Mouse (Mus musculus) A20 (cell line): ENCODE measurements around the gene Brd9.

Experiments used
- DNase-seq: peaks from one replicate; pipeline ENCODE4 v3.0.0-alpha.2; 2011; ENCODE audit warnings: low read depth, low spot score

Brd9 gene

DNA sequence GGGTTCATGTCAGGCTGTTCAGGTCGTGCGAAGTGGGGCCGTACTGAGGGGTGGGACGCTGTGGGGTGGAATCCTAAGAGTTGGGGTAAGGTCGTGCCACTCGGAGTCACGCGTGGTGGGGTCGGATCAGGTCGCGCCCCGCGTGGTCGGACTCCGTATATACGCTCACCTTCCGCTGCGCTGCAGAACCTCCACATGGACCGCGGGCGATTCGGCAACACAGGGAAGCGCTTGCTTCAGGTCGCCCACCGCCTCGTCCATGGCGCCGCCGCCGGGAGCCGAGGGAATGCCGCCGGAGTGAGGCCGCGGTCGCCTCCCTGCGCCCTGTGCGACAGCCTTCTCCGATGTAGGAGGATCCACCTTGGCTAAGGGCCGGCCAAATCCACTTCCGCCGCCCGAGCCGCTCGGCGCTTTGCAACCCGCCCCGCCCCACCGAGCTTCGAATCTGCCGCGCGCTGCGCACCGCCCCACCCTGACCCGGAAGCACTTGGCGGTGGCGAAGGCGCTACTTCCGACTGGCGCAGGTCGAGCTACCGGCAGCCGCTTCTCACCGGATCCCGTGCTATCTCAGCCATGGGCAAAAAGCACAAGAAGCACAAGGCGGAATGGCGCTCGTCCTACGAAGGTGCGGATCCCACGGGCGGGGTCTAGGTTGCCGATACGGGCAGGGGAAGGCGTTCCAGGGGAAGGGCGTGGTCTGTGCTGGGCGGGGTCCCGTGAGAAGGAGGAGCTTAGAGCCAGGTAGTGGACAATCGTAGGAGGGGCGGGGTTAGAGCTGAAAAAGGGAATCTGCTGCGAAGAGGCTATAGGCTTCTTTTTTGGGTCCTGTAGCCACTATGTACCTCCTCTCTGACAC, at the start of gene Brd9, which contains the start of gene Trip13:
Gene Brd9 (plus strand): TSS at position 491 of the 856 bp plus-strand sequence.
Gene Trip13 (minus strand): TSS at position 464 of the 856 bp plus-strand sequence.
- peak; percentile 98 for DNase-seq

DNA sequence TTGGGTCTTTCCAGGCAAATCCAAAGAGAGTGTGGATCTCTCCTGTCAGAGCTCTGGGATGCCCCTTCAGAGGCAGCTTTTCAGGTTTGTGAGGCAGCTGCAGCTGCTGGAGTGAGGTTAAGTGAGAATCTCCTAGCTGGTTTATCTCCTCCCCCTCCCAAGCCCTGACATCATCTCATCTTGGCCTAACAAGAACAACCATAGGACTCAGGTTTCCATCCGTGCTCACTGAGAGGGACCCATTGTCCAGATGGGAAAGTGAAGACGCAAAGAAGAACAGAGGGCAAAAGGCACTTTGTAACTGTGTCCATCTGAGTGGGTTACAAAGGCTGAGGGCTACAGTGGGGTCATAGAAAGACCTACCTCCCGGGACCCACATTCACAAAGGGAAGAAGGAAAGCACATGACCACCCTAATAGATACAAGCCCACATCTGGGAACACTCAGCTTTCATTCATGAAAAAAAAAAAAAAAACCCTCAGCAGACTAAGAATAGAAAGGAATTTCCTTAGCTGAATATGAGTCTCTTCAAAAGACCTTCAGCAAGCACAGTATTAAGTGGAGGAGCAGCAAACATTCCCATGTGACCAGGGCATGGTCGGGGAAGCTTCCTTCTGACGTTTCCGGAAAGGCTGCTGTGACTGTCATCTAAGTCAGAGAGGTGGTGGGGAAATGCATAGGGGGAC, 45.0 kb upstream of the Brd9 start:
- DNase-seq: no peak

DNA sequence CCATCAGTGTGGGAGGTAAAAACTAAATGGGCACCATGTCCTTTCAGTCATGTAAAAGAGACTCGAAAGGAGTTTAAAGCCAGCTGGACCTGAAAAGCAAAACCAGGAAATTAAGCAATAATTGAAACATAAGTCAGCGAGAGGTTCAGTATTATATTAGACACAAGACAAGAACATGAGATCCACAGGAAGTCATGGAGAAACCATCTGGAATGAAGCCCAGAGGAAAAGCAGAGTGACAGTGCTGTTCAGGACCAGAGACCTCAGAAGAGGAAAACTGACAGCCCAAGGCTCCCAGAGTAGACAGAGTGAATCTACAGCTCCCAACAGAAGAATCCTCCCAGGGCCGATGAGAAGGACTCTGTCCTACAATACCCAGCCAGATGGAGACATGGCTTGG, 40.0 kb upstream of the Brd9 start:
- DNase-seq: no peak

DNA sequence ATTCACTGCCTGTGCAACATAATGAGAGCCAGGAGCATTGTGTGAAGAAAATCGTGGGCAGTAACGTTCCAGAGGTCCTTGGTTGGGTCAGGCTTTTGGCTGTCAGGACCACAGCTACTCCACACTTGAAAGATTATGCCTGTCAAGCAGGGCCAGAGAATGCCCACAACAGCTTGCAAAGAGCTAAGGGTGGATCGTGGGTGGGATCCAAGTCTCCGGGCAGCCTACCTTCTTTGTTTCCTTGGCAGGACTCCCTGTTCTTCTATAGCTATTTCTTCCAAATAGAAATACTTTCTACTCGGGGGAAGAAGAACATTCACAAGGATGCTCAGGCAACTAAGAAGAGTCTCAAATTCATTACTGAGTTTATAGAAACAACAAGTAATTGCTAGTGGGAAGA, 30.5 kb upstream of the Brd9 start:
- DNase-seq: no peak

DNA sequence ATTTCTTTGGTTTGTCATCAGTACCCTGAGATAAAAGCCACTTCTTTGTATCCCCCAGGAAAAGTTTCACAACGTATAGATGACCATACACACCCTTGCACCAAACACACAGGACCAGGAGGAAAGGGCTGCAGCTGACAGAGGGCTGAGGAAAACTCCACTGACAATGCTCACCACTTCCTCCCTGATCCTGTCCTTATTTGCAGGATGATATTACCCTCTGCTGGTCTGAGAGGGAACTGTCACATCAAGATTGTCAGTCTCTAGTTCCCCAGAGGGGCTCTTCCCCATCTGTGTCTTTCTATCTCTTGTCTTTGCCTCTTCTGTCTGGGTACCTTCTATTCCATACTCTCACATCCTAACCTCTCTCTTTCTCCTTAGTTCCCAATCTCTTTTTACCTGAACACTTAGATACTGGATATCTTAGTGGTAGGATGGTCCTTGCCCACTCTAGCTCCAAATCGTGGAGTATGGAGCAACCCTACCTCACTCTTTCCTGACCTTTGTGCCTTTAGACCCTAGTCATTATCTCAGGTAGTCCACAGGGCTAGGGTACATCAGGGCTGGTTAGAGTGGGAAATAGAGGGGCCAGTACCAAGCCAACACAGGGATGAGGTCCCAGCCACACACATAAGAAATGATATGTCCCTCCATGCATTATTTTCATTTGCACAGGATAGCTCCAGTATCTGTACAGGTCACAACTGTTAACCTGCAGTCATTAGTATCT, 29.8 kb upstream of the Brd9 start:
- DNase-seq: peak; percentile 57

DNA sequence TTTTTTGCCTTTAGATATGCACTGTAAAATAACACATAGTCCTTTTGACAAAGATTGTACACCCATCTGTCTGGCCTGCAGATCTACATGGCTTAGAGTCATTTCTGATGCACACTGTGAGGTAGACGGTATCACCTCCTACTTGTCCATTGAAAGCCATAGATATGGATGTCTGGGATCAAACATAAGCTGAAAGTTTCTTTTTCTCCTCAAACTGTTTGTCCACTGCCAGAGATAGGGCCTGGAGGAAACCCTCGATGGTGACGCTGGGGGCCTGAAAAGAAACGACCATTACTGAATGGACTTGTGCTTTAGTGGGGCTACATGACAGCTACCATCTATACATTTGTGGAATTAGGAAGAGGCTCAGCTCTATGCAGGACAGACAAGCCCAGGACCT, 24.5 kb upstream of the Brd9 start:
- DNase-seq: no peak

DNA sequence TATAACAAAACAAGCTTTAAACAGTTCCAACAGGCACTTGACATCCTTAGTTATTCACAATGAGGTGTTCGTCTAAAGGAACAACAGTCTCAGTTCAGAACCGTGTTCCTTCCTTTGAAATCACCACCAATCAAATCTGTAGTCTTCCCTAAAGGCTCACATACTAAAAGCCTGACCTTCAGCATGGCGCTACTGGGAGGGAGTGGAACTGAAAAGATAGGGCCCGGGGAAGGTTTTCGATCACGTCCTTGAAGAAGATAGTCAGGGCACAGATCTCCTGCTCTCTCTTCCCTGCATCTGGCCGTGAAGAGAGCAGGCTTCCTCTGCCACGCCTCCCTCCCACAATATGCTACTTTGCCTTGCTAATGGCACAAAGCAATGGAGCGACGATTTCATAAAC, 5.4 kb upstream of the Brd9 start:
- no peak for DNase-seq

DNA sequence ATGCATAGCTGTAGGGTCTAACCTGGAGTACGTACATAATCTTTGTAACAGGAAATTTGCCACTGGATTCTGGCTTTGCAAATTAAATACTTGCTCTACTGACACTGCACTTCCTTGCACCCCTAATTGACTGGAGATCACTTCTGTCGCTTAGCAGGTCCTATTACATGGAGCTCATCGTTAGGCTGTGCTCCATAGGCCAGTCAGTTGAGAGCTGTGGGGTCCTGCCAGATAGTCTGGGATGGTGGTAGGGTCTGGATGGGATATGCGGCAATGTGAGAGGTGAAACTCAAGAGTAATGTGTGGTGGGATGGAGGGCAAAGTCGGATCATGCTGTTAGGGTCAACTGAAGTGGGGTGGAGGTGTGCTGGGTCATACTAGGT, 682 bp upstream of the Brd9 start:
- no peak for DNase-seq

DNA sequence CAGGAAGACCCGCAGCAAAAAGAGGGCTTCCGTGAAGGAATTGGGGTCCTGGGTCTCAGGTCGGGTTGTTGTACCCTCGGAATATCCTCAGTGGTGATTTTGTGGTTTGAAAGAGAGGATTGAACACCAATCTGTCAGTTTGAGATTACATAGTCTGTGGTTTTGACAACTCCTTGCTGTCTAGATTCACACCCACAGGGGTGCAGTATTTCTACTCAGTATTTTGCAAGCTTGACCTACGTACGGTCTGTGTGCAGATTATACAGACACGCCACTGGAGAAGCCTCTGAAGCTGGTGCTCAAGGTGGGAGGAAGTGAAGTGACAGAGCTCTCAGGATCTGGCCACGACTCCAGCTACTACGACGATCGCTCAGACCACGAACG, 558 bp downstream of the Brd9 start:
- DNase-seq: no peak

DNA sequence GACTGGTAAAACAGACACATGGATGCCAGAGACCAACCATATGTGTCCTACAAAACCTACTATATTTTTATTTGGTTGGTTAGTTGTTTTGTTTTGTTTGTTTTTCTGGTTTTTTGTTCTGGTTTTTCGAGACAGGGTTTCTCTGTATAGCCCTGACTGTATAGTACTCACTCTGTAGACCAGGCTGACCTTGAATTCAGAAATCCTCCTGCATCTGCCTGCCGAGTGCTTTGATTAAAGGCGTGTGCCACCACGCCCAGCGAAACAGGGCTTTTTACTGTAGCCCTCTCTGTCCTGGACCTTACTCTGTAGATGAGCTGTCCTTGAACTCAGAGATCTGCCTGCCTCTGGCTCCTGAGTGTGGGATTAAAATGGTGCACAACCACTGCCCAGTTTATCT, 1.5 kb downstream of the Brd9 start:
- peak; percentile 21 for DNase-seq

DNA sequence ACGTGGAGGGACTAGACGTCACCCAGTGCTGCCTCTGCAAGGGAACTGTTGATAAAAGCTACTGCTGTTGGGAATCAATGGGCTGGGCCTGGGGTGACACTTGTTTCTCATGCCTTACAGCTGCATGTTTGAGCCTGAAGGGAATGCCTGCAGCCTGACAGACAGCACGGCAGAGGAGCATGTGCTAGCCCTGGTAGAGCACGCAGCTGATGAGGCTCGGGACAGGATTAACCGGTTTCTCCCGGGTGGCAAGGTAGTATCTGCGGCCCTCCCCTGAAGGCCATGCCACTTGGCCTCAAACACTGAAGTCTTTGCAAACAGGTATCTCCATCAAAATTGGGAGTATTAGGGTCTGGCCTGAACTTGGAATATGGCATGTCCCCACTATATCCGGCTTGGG, 7.0 kb downstream of the Brd9 start:
- no peak for DNase-seq

DNA sequence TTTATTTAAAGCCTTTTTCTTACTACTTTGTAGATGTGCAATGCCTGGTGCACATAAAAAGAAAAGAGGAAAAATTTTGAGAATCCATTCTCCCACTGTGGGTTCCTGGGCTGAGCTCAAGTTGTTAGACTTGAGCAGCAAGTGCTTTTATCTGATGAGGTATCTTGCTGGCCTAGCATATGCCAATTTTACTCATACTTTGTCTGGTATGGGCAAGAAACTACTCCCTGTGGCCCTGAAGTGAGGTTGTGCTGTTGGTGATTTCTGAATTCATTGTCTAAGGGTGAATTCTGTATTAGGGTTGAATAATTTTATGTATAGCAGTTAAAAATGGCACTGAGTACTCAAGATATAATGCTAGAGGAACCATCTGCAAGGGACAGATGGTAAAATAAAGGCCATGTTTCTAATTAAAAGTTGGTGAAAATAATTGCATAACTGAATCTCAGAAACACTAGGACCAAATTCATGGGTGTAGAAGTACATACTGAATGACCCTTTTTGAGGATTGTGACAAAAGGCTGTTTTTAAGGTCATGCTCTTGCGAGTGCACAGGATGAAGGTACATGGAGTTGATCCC, 16.0 kb downstream of the Brd9 start:
- DNase-seq: no peak

DNA sequence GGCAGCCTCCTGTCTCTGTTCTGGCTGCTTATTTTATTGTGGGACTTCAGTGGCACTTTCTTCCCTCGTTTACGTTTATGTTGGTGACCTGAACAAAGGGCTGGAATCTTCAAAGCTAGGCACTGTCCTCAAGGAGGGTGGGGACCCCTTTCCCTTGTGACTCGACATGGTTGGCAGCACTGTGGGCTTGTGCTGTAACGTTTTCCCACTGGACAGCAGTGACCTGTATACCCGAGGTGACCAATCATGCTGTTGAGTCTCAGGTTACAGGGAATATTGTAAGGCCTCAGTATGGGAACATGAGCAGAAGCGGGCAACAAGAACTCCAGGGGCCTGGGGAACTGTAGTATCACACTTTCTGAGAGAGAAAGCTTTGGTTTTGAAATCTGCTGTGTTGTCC, 17.1 kb downstream of the Brd9 start:
- DNase-seq: no peak

DNA sequence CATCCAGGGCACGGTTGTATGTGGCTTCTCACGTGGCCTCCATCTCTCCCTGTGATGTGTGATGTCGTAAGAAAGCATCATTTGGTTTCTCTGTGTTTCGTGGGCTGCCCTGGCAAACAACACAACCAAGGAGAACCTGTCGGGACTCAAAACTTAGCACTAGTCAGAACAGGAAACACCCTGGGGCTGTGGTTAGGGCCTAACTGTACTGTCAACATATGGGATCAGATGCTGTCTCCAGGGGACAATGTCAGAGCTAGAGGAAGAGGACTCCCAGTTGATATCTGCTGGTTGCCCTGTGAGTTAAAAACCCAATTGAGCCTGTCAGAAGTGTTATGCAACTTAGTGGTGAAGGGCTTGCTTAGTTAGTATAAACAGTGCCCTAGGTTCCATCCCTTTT, 17.9 kb downstream of the Brd9 start:
- no peak for DNase-seq

DNA sequence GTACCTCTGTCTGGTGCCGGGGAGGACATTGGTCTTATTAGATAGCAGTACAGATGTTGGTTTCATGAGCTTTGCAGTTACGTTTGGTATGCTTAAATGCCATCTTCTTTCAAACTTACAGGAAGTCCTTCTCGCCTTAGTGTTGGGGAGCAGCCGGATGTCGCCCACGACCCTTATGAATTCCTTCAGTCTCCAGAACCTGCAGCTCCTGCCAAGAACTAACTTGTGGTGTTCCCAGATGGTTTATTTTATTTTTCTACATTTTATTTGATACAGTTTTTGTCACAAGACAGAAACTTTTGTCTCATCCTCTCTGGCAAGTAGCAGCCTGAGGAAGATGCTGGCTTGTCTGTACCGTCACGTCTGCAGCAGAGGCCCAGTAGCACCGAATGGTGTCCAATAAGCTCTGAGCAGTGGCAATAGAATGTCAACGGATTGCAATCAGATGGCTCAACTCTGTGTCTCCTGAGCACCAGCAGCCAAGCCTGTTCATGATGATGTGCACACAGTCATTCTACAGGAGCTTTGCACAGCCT, 22.6 kb downstream of the Brd9 start:
- DNase-seq: no peak

DNA sequence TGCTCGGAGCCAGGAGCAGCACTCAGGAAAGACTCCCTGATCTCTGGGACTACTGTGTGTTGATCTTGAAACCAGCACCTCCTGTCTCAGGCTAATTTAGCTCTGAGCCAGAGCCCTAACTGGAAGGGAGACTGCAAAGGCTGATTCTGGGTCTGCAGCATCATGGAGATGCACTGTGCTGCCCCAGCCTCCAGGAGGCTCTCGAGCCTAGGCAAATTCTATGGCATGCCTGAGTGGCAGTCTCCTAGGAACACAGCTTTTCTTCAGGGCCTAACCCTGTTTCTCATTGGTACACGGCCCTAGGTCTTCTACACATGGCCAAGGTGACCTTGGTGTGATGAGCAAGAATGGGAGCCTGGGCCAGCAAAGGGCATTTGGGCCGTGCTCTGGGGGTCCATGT, 23.6 kb downstream of the Brd9 start:
- DNase-seq: no peak

DNA sequence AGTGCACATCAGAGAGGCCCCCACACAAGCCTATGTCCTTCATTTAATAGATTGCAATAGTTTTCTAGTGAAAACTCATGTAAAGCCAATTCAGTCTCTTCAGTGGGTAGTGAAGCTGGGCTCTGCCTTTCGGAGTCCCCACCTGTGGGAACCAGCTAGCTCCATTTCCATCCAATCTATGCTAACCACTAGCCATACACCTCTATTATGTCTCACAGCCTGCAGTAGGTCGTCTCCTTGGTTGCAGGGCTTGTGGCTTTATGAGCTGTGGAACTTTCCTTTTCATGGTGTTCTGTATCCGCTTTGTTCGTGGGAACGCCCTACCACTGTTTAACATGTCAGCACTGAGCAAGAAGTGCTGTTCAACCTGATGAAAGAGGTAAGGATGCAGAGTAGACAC, 25.9 kb downstream of the Brd9 start, which contains the start of gene Zdhhc11:
Gene Zdhhc11 (plus strand): TSS at position 301 of the 400 bp plus-strand sequence.
- no peak for DNase-seq

DNA sequence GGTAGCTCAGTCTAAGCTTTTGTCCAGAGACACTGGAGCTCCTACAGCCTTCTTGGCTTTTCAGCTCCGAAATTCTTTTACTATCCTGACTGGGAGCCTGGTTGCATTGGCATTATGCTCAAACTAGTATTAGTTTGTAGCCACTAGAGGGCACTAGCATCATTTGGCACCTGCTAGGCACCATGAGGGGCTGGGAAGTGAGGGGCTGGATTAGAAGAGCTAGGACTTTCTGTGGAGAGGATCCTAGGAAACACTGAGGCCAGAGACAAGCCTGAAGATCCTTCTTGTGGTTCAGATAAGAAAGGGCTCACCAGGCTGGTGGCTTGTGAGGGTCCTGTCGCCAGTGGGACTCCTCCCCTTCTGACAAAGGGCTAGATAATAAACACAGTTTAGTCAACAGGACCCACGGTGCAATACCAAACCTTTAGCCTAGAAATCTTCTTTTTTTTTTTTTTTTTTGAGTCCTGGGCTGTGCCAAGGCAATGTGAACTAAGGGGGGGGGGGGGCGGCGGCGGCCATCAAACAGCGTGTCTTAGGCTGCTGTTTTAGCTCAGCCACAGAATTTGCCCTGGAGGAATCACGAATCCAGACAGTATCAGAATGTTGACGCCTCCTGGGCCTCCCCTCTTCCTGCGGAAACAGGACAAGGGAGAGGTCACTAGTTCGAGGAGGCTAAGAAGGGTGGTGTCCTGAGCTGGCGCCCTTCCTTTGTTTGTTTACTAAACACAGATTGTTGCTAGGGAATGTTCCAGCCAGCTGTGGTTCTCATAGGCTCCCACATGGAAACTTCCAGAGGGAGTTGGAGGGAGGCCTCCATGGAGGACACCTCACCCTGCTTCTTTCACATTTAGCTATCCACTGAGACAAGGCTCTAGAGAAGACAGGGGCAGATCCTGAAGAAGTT, 33.2 kb downstream of the Brd9 start:
- peak; percentile 59 for DNase-seq

DNA sequence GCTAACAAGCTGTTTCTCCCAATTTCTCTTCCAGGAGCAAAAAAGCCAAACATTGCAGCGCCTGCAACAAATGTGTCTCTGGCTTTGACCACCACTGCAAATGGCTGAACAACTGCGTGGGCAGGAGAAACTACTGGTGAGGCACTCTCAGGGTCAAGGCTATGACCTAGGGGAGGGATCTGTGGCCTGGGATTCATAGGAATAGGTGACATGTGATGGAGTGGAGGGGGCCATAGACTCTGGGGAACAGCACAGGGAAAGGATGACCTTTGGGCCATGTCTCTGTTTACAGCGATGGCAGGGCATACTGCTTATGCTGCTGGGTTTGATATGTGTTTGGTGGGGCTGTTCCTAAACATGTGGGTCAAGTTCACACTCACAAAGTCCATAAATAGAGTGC, 36.9 kb downstream of the Brd9 start:
- DNase-seq: no peak

DNA sequence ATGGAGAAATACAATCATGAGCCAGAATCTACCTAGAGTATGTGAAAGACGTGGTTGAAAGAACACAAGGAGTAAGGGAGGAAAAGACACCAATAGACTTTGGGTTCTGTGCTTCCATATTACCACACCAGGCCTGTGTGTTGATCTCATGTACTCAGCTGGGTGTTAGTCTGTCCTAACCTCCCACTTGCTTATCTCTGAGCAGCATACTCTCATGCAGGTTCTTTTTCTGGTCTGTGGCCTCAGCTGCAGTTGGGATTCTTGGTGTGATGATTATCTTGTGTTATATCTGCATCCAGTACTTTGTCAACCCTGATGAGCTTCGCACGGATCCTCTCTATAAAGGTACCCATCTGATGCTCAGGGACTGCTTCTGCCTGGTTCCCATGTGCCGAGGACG, 39.3 kb downstream of the Brd9 start:
- no peak for DNase-seq

DNA sequence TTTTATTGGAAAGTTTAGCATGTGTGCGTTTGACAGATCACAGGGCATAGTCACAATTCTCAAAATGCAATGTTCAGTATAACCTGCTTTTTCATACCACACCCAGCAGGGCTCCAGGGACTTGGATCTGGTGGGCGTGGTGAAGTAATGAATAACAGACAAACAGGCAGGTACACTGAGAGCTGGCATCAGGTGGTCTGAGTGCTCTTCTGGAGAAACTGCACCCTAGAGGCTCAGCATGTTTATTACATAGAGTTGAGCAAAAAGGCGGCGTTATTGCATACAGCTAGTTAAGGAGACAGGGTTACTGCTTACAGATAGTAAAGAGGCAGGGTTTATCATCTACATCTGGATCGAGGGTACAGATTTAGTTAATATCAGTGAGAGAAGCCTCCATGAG, 52.7 kb downstream of the Brd9 start:
- no peak for DNase-seq
